Mouse (Mus musculus): ENCODE results near the gene Gnl2. TPM values are rescaled to one million over a fixed set of nuclear protein-coding genes. Genes with fewer than 3 reads are reported as not detected.
A peak's percentile ranks its signal among the peaks of the same experiment; 100 is the strongest.

Gene Gnl2
- polyA plus RNA-seq, 1 experiment from 2014 or later: 106 TPM

DNA sequence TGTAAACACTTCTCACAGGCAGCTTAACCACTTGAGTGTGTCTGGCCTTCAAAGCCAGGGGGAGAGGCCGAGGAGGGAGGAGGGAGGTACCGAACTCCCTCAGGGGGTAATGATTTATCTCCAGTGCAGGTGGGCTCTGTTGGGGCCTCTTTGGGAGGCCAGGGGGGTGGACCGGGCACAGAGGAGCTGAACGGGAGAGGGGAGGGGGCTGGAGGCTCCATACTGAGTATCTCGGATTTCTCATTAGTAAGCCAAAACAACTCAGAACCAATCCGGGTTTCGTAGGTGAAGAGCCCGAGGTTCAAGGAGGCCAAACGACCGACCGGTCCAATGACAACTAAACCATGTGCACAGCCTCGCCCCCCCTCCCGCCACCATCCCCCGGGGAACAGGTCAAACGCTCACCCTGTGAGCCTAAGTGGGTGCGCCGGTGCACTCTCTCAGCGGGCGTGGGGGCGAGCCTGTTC is 26.6 kb upstream of the Gnl2 start:
- Histone ChIP-seq H3K4me2 (peak overlapping the region; percentile 45), H3K27me3 (replicated peaks; ENCODE audit: control insufficient read depth, insufficient read depth, low read length) (peaks cover 72% of the 10 kb centered on the region), H3K9ac (ENCODE audit: low read depth, low read length) (no peak overlapping the region), H3K9me3 (ENCODE audit: control insufficient read depth, low read length) (no peaks in the 10 kb centered on the region), H3K27ac (ENCODE audit: low read depth, low read length) (no peak overlapping the region), H3K4me3 (ENCODE audit: low read depth, low read length) (0 out of 2 replicates have a peak overlapping the region, but pooled peaks have one; percentile 8), H3K36me3 (ENCODE audit: control insufficient read depth, insufficient read depth, low read length) (no peaks in the 10 kb centered on the region), H3K4me1 (replicated peaks; ENCODE audit: control insufficient read depth, insufficient read depth, low read length) (peaks cover 6% of the 10 kb centered on the region)
- DNase-seq (ENCODE audit: low spot score) (no peak), ATAC-seq (replicated peaks; ENCODE audit: low FRiP score) (no peak)
- 9% methylated on average over 20 of the region's 20 CpGs for WGBS

DNA sequence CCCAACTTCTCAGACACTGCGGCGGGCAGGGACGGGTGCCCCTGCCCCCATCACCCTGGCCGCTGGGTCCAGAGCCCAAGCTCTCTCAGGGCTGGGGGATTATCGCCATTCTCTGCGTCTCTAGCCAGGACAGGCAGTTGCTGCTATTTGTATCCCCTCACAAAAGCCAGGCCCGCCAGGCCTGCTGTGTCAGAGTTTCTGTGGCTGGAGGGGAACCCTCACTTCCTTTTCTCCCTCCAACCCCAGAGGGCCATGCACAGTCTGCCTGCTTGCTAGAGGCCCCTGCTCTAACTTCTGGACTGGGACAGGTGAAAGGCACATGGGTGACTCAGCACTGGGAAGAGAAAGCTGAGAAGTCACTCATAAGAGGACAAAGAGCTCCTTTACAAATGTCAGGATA is 26.1 kb upstream of the Gnl2 start:
- no peak overlapping the region for H3K9ac ChIP-seq (ENCODE audit: low read depth, low read length)
- no peaks in the 10 kb centered on the region for H3K9me3 ChIP-seq (ENCODE audit: control insufficient read depth, low read length)
- peak overlapping the region; percentile 45 for H3K4me2 ChIP-seq
- H3K27me3 ChIP-seq (replicated peaks; ENCODE audit: control insufficient read depth, insufficient read depth, low read length): peaks cover 67% of the 10 kb centered on the region
- WGBS: 8% methylated on average over 7 of the region's 7 CpGs
- H3K27ac ChIP-seq (ENCODE audit: low read depth, low read length): no peak overlapping the region
- H3K36me3 ChIP-seq (ENCODE audit: control insufficient read depth, insufficient read depth, low read length): no peaks in the 10 kb centered on the region
- H3K4me1 ChIP-seq (replicated peaks; ENCODE audit: control insufficient read depth, insufficient read depth, low read length): peaks cover 6% of the 10 kb centered on the region
- no peak for DNase-seq (ENCODE audit: low spot score)
- H3K4me3 ChIP-seq (ENCODE audit: low read depth, low read length): 0 out of 2 replicates have a peak overlapping the region, but pooled peaks have one; percentile 8
- ATAC-seq (replicated peaks; ENCODE audit: low FRiP score): no peak

DNA sequence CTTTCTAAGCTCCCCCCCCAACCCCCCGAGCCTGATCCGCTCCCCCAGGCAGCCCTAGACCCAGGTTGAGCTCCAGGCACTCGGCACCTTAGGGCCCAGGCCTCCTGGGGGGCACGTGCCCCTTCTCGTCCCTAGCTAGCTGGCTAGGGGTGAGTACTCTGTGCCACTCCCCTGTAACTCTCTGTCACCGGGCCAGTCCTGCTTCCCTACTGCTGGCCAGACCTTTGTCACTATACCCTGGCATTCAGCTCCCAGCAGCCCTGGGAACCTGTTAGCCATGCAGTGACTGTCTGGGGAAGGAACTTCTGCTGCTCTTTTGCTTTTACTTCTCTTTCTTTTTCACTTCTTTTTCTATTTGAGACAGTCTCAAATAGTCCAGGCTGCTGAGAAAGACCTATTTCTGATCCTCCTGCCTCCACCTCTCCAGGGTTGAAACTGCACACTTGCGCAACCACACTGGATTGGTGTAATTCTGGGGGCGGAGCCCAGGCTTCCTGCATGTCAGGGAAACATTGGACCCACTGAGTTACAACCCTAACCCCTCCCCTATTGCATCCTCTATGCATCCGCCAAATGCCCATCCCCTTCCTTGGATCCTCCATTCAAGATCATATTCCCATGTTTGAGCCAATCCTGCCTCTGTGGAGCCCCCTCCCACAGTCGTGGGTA is 18.8 kb upstream of the Gnl2 start:
- 74% methylated on average over 10 of the region's 10 CpGs for WGBS
- Histone ChIP-seq H3K4me1 (replicated peaks; ENCODE audit: control insufficient read depth, insufficient read depth, low read length) (0 out of 2 replicates have a peak, but pooled peaks cover under 1% of the 10 kb centered on the region), H3K36me3 (ENCODE audit: control insufficient read depth, insufficient read depth, low read length) (no peaks in the 10 kb centered on the region), H3K27me3 (replicated peaks; ENCODE audit: control insufficient read depth, insufficient read depth, low read length) (peaks cover 5% of the 10 kb centered on the region), H3K27ac (ENCODE audit: low read depth, low read length) (no peak overlapping the region), H3K9me3 (ENCODE audit: control insufficient read depth, low read length) (no peaks in the 10 kb centered on the region), H3K4me2 (no peak overlapping the region), H3K4me3 (ENCODE audit: low read depth, low read length) (no peak overlapping the region), H3K9ac (ENCODE audit: low read depth, low read length) (no peak overlapping the region)
- no peak for ATAC-seq (replicated peaks; ENCODE audit: low FRiP score)
- no peak for DNase-seq (ENCODE audit: low spot score)

- Histone ChIP-seq H3K4me1 (replicated peaks; ENCODE audit: control insufficient read depth, insufficient read depth, low read length) (0 out of 2 replicates have a peak, but pooled peaks cover 2% of the 10 kb centered on the region), H3K4me2 (no peak overlapping the region), H3K27me3 (replicated peaks; ENCODE audit: control insufficient read depth, insufficient read depth, low read length) (peaks cover 8% of the 10 kb centered on the region), H3K4me3 (ENCODE audit: low read depth, low read length) (no peak overlapping the region), H3K27ac (ENCODE audit: low read depth, low read length) (no peak overlapping the region), H3K9ac (ENCODE audit: low read depth, low read length) (no peak overlapping the region), H3K9me3 (ENCODE audit: control insufficient read depth, low read length) (no peaks in the 10 kb centered on the region), H3K36me3 (ENCODE audit: control insufficient read depth, insufficient read depth, low read length) (no peaks in the 10 kb centered on the region)
- ATAC-seq (replicated peaks; ENCODE audit: low FRiP score) (no peak), DNase-seq (ENCODE audit: low spot score) (no peak)
- WGBS: 70% methylated on average over 3 of the region's 3 CpGs
Observed at GRCm38 (mm10) chr4:124999548-124999947, 16.8 kb upstream of the Gnl2 start.

GRCm38 (mm10) chr4:125002978-125003377 is 13.4 kb upstream of the Gnl2 start:
- WGBS: 34% methylated on average over 8 of the region's 8 CpGs

DNA sequence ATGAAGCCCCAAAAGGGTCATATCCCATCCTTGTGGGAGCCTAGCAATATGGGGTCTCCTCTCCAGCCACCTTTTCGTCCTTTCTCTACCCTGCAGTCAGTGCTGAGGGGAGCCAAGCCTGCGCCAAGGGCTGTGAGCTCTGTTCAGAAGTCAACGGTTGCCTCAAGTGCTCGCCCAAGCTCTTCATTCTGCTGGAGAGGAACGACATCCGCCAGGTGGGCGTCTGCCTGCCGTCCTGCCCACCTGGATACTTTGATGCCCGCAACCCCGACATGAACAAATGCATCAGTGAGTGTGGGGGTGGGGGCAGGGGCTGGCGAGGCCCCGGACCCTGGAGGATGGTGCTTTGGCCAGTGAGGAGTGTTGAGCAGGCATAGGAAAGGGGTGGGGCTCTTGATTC is 11.5 kb upstream of the Gnl2 start:
- no peaks in the 10 kb centered on the region for H3K36me3 ChIP-seq (ENCODE audit: control insufficient read depth, insufficient read depth, low read length)
- no peak overlapping the region for H3K9ac ChIP-seq (ENCODE audit: low read depth, low read length)
- ATAC-seq (replicated peaks; ENCODE audit: low FRiP score) (no peak), DNase-seq (ENCODE audit: low spot score) (no peak)
- no peak overlapping the region for H3K4me2 ChIP-seq
- no peak overlapping the region for H3K4me3 ChIP-seq (ENCODE audit: low read depth, low read length)
- H3K27ac ChIP-seq (ENCODE audit: low read depth, low read length): no peak overlapping the region
- H3K27me3 ChIP-seq (replicated peaks; ENCODE audit: control insufficient read depth, insufficient read depth, low read length): peaks cover 53% of the 10 kb centered on the region
- H3K9me3 ChIP-seq (ENCODE audit: control insufficient read depth, low read length): no peaks in the 10 kb centered on the region
- H3K4me1 ChIP-seq (replicated peaks; ENCODE audit: control insufficient read depth, insufficient read depth, low read length): 0 out of 2 replicates have a peak, but pooled peaks cover 2% of the 10 kb centered on the region
- 39% methylated on average over 12 of the region's 12 CpGs for WGBS

More at GRCm38 (mm10) chr4:125002978-125003377, 13.4 kb upstream of the Gnl2 start:
- DNase-seq (ENCODE audit: low spot score): no peak
- 0 out of 2 replicates have a peak, but pooled peaks cover 2% of the 10 kb centered on the region for H3K4me1 ChIP-seq (replicated peaks; ENCODE audit: control insufficient read depth, insufficient read depth, low read length)
- H3K9ac ChIP-seq (ENCODE audit: low read depth, low read length): no peak overlapping the region
- H3K4me2 ChIP-seq: no peak overlapping the region
- no peak overlapping the region for H3K4me3 ChIP-seq (ENCODE audit: low read depth, low read length)
- no peak overlapping the region for H3K27ac ChIP-seq (ENCODE audit: low read depth, low read length)
- no peaks in the 10 kb centered on the region for H3K9me3 ChIP-seq (ENCODE audit: control insufficient read depth, low read length)
- no peak for ATAC-seq (replicated peaks; ENCODE audit: low FRiP score)
- H3K36me3 ChIP-seq (ENCODE audit: control insufficient read depth, insufficient read depth, low read length): no peaks in the 10 kb centered on the region
- H3K27me3 ChIP-seq (replicated peaks; ENCODE audit: control insufficient read depth, insufficient read depth, low read length): peaks cover 37% of the 10 kb centered on the region

DNA sequence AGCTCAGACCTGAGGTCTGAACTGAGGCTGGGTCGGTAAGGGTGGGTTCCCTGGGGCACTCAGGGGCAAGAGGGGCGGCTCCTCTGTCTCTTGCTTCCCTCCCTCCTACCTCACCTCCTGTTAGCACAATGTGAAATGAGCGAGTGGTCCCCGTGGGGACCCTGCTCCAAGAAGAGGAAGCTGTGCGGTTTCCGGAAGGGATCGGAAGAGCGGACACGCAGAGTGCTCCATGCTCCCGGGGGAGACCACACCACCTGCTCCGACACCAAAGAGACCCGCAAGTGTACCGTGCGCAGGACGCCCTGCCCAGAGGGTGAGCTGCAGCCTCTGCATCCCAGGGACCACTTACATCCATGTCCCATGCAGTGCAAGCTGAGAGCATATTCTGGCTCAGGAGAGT is 8.9 kb upstream of the Gnl2 start:
- 38% methylated on average over 15 of the region's 15 CpGs for WGBS
- Histone ChIP-seq H3K9ac (ENCODE audit: low read depth, low read length) (no peak overlapping the region), H3K36me3 (ENCODE audit: control insufficient read depth, insufficient read depth, low read length) (no peaks in the 10 kb centered on the region), H3K9me3 (ENCODE audit: control insufficient read depth, low read length) (no peaks in the 10 kb centered on the region), H3K4me2 (0 out of 2 replicates have a peak overlapping the region, but pooled peaks have one; percentile 8), H3K4me1 (replicated peaks; ENCODE audit: control insufficient read depth, insufficient read depth, low read length) (0 out of 2 replicates have a peak, but pooled peaks cover 2% of the 10 kb centered on the region), H3K27me3 (replicated peaks; ENCODE audit: control insufficient read depth, insufficient read depth, low read length) (peaks cover 56% of the 10 kb centered on the region), H3K27ac (ENCODE audit: low read depth, low read length) (no peak overlapping the region), H3K4me3 (ENCODE audit: low read depth, low read length) (no peak overlapping the region)
- ATAC-seq (replicated peaks; ENCODE audit: low FRiP score) (no peak), DNase-seq (ENCODE audit: low spot score) (no peak)

DNA sequence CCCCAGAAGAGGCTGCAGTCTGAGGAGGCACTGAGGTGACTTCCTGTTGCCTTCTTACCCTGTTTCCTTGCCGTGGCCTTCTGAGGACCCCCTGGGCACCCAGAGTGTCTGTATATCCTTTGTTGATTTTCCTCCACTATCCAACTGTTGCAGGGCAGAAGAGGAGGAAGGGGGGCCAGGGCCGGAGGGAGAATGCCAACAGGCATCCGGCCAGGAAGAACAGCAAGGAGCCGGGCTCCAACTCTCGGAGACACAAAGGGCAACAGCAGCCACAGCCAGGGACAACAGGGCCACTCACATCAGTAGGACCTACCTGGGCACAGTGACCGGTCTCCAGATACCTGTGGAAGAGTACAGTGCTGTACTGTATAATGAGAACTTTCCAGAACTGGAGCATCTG is 8.2 kb upstream of the Gnl2 start:
- Histone ChIP-seq H3K9ac (ENCODE audit: low read depth, low read length) (no peak overlapping the region), H3K4me2 (no peak overlapping the region), H3K36me3 (ENCODE audit: control insufficient read depth, insufficient read depth, low read length) (no peaks in the 10 kb centered on the region), H3K4me3 (ENCODE audit: low read depth, low read length) (no peak overlapping the region), H3K9me3 (ENCODE audit: control insufficient read depth, low read length) (no peaks in the 10 kb centered on the region), H3K4me1 (replicated peaks; ENCODE audit: control insufficient read depth, insufficient read depth, low read length) (no peaks in the 10 kb centered on the region), H3K27me3 (replicated peaks; ENCODE audit: control insufficient read depth, insufficient read depth, low read length) (peaks cover 56% of the 10 kb centered on the region), H3K27ac (ENCODE audit: low read depth, low read length) (no peak overlapping the region)
- no peak for ATAC-seq (replicated peaks; ENCODE audit: low FRiP score)
- DNase-seq (ENCODE audit: low spot score): no peak
- WGBS: 59% methylated on average over 6 of the region's 6 CpGs

GRCm38 (mm10) chr4:125008712-125009111 is 7.7 kb upstream of the Gnl2 start:
- DNase-seq (ENCODE audit: low spot score): no peak
- no peaks in the 10 kb centered on the region for H3K36me3 ChIP-seq (ENCODE audit: control insufficient read depth, insufficient read depth, low read length)
- no peak overlapping the region for H3K4me2 ChIP-seq
- 67% methylated on average over 8 of the region's 8 CpGs for WGBS
- no peak overlapping the region for H3K9ac ChIP-seq (ENCODE audit: low read depth, low read length)
- no peaks in the 10 kb centered on the region for H3K9me3 ChIP-seq (ENCODE audit: control insufficient read depth, low read length)
- peaks cover 53% of the 10 kb centered on the region for H3K27me3 ChIP-seq (replicated peaks; ENCODE audit: control insufficient read depth, insufficient read depth, low read length)
- no peak for ATAC-seq (replicated peaks; ENCODE audit: low FRiP score)
- H3K27ac ChIP-seq (ENCODE audit: low read depth, low read length): no peak overlapping the region
- H3K4me3 ChIP-seq (ENCODE audit: low read depth, low read length): no peak overlapping the region
- no peaks in the 10 kb centered on the region for H3K4me1 ChIP-seq (replicated peaks; ENCODE audit: control insufficient read depth, insufficient read depth, low read length)
